8 mouse cellular contexts compared by ENCODE assay signal in genomic region chr4:147959881-147960831, GRCm38 (mm10). TPM values are rescaled to one million over a fixed set of nuclear protein-coding genes. Genes with fewer than 3 reads are reported as not detected.
DNase-seq lines count a peak whose midpoint lies in the region; ATAC-seq and TF ChIP-seq lines count a peak whose summit lies in the region.

No protein-coding gene starts in this region.

- no peaks in the 10 kb centered on the region for H3K4me1 ChIP-seq in forebrain, embryonic 16.5 days (replicated peaks; ENCODE audit: control insufficient read depth, insufficient read depth, low read length)
- no peaks in the 10 kb centered on the region for H3K4me1 ChIP-seq in liver, adult 2 months (ENCODE audit: control insufficient read depth, insufficient read depth, low read length)

- WGBS in forebrain, embryonic 16.5 days: 47% methylated on average over 6 of the region's 6 CpGs
- WGBS in liver, adult 2 months: 38% methylated on average over 6 of the region's 6 CpGs

- DNase-seq in spleen, adult 18-20 months: peak; percentile 21 to 57
- DNase-seq in spleen, adult 12 weeks (ENCODE audit: low spot score): no peak
- DNase-seq in c-Kit-negative CD71-positive TER-119-positive erythroid progenitor cells, embryonic 14.5 days (ENCODE audit: low read depth, low spot score): peak; percentile 52
- peak; percentile 87 for DNase-seq in induced T-regulatory cell, adult 2 months (ENCODE audit: low read depth)
- peak; percentile 33 for DNase-seq in liver, adult 2 months (ENCODE audit: extremely low read depth, low read depth, low spot score)
- peak; percentile 26 to 64 for DNase-seq in thymus, postnatal 10 days (ENCODE audit: low spot score in 2 of 2)

- no peak overlapping the region for H3ac ChIP-seq in myocyte (ENCODE audit: control insufficient read depth, insufficient read length)

- no peak overlapping the region for H3K4me2 ChIP-seq in forebrain, embryonic 16.5 days (ENCODE audit: low read length)
- H3K4me2 ChIP-seq in myocyte (ENCODE audit: low read depth): peak overlapping the region; percentile 50

- H3K9ac ChIP-seq in forebrain, embryonic 16.5 days (replicated peaks; ENCODE audit: low read depth, low read length): no peak overlapping the region
- no peak overlapping the region for H3K9ac ChIP-seq in liver, adult 2 months (ENCODE audit: low read depth, low read length)

- no peak overlapping the region for H3K4me3 ChIP-seq in forebrain, embryonic 16.5 days (replicated peaks; ENCODE audit: low read length)
- H3K4me3 ChIP-seq in liver, adult 2 months (ENCODE audit: insufficient read depth, low read depth, low read length): no peak overlapping the region
- H3K4me3 ChIP-seq in myocyte: no peak overlapping the region

- ATAC-seq in forebrain, embryonic 16.5 days: peak; percentile 70

- no peak for TF ChIP-seq POLR2A in liver, adult 2 months (IDR thresholded peaks at IDR 0.05; ENCODE audit: extremely low read depth, insufficient read depth, low read length)
- TF ChIP-seq POLR2A in myocyte (IDR thresholded peaks at IDR 0.05; ENCODE audit: insufficient read length, low read depth): no peak

- peak; percentile 58 for TF ChIP-seq CTCF in liver, adult 2 months (IDR thresholded peaks at IDR 0.05; ENCODE audit: low read depth, low read length)

- no peaks in the 10 kb centered on the region for H3K36me3 ChIP-seq in forebrain, embryonic 16.5 days (ENCODE audit: control insufficient read depth, insufficient read depth)
- no peaks in the 10 kb centered on the region for H3K36me3 ChIP-seq in liver, adult 2 months (ENCODE audit: control insufficient read depth, insufficient read depth, low read length)
- no peaks in the 10 kb centered on the region for H3K36me3 ChIP-seq in myocyte (ENCODE audit: control insufficient read depth, insufficient read depth)

- no peaks in the 10 kb centered on the region for H3K9me3 ChIP-seq in forebrain, embryonic 16.5 days (ENCODE audit: control insufficient read depth, low read length)

- no peak overlapping the region for H3K27ac ChIP-seq in forebrain, embryonic 16.5 days (ENCODE audit: low read length)
- H3K27ac ChIP-seq in liver, adult 2 months (replicated peaks; ENCODE audit: insufficient read depth, low read depth, low read length): no peak overlapping the region

- H3K79me2 ChIP-seq in liver, adult 2 months (ENCODE audit: control insufficient read depth, insufficient read depth, low read length): no peaks in the 10 kb centered on the region
- H3K79me2 ChIP-seq in myocyte (ENCODE audit: control insufficient read depth, insufficient read depth): no peaks in the 10 kb centered on the region

- H3K27me3 ChIP-seq in forebrain, embryonic 16.5 days (replicated peaks; ENCODE audit: control insufficient read depth, insufficient read depth, low read length): 0 out of 2 replicates have a peak, but pooled peaks cover 3% of the 10 kb centered on the region
- no peaks in the 10 kb centered on the region for H3K27me3 ChIP-seq in liver, adult 2 months (ENCODE audit: control insufficient read depth, insufficient read depth, low read length)
- no peaks in the 10 kb centered on the region for H3K27me3 ChIP-seq in myocyte (ENCODE audit: control insufficient read depth, insufficient read depth, insufficient read length)

TF ChIP-seq in myocyte, 11 proteins besides CTCF, POLR2A, EP300 and RAD21:
- TF ChIP-seq REST (IDR thresholded peaks at IDR 0.05; ENCODE audit: insufficient read depth, insufficient read length) (no peak), E2F4 (IDR thresholded peaks at IDR 0.05; ENCODE audit: insufficient read depth) (no peak), MYOG (IDR thresholded peaks at IDR 0.05; ENCODE audit: control insufficient read depth in 1 of 3, insufficient read depth in 1 of 3, insufficient read length in 2 of 3, low read depth in 2 of 3) (no peak), MYOD1 (IDR thresholded peaks at IDR 0.05; ENCODE audit: control insufficient read depth in 1 of 3, insufficient read length in 2 of 3, low read depth in 2 of 3) (no peak), MAX (IDR thresholded peaks at IDR 0.05; ENCODE audit: low read depth) (no peak), TCF3 (IDR thresholded peaks at IDR 0.05; ENCODE audit: insufficient read length, low read depth) (no peak), POLR2AphosphoS2 (IDR thresholded peaks at IDR 0.05; ENCODE audit: insufficient read length, low read depth) (no peak), USF1 (IDR thresholded peaks at IDR 0.05; ENCODE audit: low read depth) (no peak), TCF12 (IDR thresholded peaks at IDR 0.05; ENCODE audit: insufficient read depth, poor library complexity, severe bottlenecking) (no peak), SRF (IDR thresholded peaks at IDR 0.05; ENCODE audit: control insufficient read depth, insufficient read length, low read depth) (no peak), CEBPB (IDR thresholded peaks at IDR 0.05; ENCODE audit: insufficient read depth, poor library complexity, severe bottlenecking) (no peak)

RNA-seq across cellular contexts. Expression of gene 2510039O18Rik, which starts 19.5 kb away (rescaled TPM):
- 10.0 and 11.2 TPM in 2 replicates for polyA plus RNA-seq in forebrain, embryonic 16.5 days (2015; fragmentation: Nextera tagmentation; extraction: Ambion mirVana)
- 13.5 and 16.8 TPM in 2 replicates for total RNA-seq in liver, adult 2 months (2014; rRNA removed)
- 36.6 and 40.1 TPM in 2 replicates for polyA plus RNA-seq in liver, adult 2 months (2012; rRNA removed)
- 49.9 TPM for polyA plus RNA-seq in myocyte (2012; fragmentation: generic; extraction: Trizol)

RNA-seq across cellular contexts. Expression of gene Plod1, which starts 23.6 kb away (rescaled TPM):
- polyA plus RNA-seq in forebrain, embryonic 16.5 days (2015; fragmentation: Nextera tagmentation; extraction: Ambion mirVana): 16.3 and 18.1 TPM in 2 replicates
- 24.5 and 27.3 TPM in 2 replicates for total RNA-seq in liver, adult 2 months (2014; rRNA removed)
- polyA plus RNA-seq in liver, adult 2 months (2012; rRNA removed): 32.9 and 38.3 TPM in 2 replicates
- 77.2 TPM for polyA plus RNA-seq in myocyte (2012; fragmentation: generic; extraction: Trizol)

RNA-seq across cellular contexts. Expression of gene Nppb, which starts 25.4 kb away (rescaled TPM):
- polyA plus RNA-seq in forebrain, embryonic 16.5 days (2015; fragmentation: Nextera tagmentation; extraction: Ambion mirVana): not detected in 2 replicates
- not detected in 2 replicates for total RNA-seq in liver, adult 2 months (2014; rRNA removed)
- not detected in 2 replicates for polyA plus RNA-seq in liver, adult 2 months (2012; rRNA removed)
- polyA plus RNA-seq in myocyte (2012; fragmentation: generic; extraction: Trizol): 0.26 TPM

RNA-seq across cellular contexts. Expression of gene Nppa, which starts 40.4 kb away (rescaled TPM):
- polyA plus RNA-seq in forebrain, embryonic 16.5 days (2015; fragmentation: Nextera tagmentation; extraction: Ambion mirVana): 0.83 TPM in 1 of 2 replicates, not detected in the other
- not detected in 2 replicates for total RNA-seq in liver, adult 2 months (2014; rRNA removed)
- polyA plus RNA-seq in liver, adult 2 months (2012; rRNA removed): not detected in 2 replicates
- polyA plus RNA-seq in myocyte (2012; fragmentation: generic; extraction: Trizol): not detected

RNA-seq across cellular contexts. Expression of gene Mfn2, which starts 55.7 kb away (rescaled TPM):
- 82.4 and 90.7 TPM in 2 replicates for polyA plus RNA-seq in forebrain, embryonic 16.5 days (2015; fragmentation: Nextera tagmentation; extraction: Ambion mirVana)
- total RNA-seq in liver, adult 2 months (2014; rRNA removed): 36.6 and 37.7 TPM in 2 replicates
- 49.4 and 50.3 TPM in 2 replicates for polyA plus RNA-seq in liver, adult 2 months (2012; rRNA removed)
- 75.8 TPM for polyA plus RNA-seq in myocyte (2012; fragmentation: generic; extraction: Trizol)
